Comparison of ENCODE assay signal across 7 mouse cellular contexts in genomic region chr17:78736473-78736988, GRCm38 (mm10). TPM values are rescaled to one million over a fixed set of nuclear protein-coding genes. Genes with fewer than 3 reads are reported as not detected.
DNase-seq lines count a peak whose midpoint lies in the region; ATAC-seq lines count a peak whose summit lies in the region.

No protein-coding gene starts in this region.

- ATAC-seq in limb, embryonic 11.5 days (ENCODE audit: insufficient number of reproducible peaks, low FRiP score, low TSS enrichment, low read depth): peak; percentile 99
- peak; percentile 99 for ATAC-seq in midbrain, embryonic 14.5 days (ENCODE audit: low FRiP score, low TSS enrichment)

- H3K4me3 ChIP-seq in embryonic facial prominence, embryonic 10.5 days: peak overlapping the region; percentile 84
- peak overlapping the region; percentile 66 for H3K4me3 ChIP-seq in limb, embryonic 11.5 days (ENCODE audit: low read depth, low read length)
- peak overlapping the region; percentile 92 for H3K4me3 ChIP-seq in midbrain, embryonic 14.5 days (replicated peaks; ENCODE audit: low read depth, low read length)

- H3K9ac ChIP-seq in limb, embryonic 11.5 days (ENCODE audit: low read length): peak overlapping the region; percentile 79
- peak overlapping the region; percentile 86 for H3K9ac ChIP-seq in midbrain, embryonic 14.5 days (replicated peaks; ENCODE audit: low read length)

- H3K27ac ChIP-seq in embryonic facial prominence, embryonic 10.5 days (replicated peaks): peak overlapping the region; percentile 96
- H3K27ac ChIP-seq in limb, embryonic 11.5 days (replicated peaks; ENCODE audit: low read depth, low read length): peak overlapping the region; percentile 73
- H3K27ac ChIP-seq in midbrain, embryonic 14.5 days (replicated peaks; ENCODE audit: low read depth, low read length): peak overlapping the region; percentile 86

- WGBS in embryonic facial prominence, embryonic 10.5 days: under 1% methylated on average over 60 of the region's 60 CpGs
- WGBS in limb, embryonic 11.5 days: under 1% methylated on average over 41 of the region's 60 CpGs
- WGBS in midbrain, embryonic 14.5 days: under 1% methylated on average over 58 of the region's 60 CpGs

- H3K4me2 ChIP-seq in limb, embryonic 11.5 days (ENCODE audit: low read depth, severe bottlenecking): peak overlapping the region; percentile 61
- peak overlapping the region; percentile 73 for H3K4me2 ChIP-seq in midbrain, embryonic 14.5 days (ENCODE audit: low read length)

- H3K36me3 ChIP-seq in embryonic facial prominence, embryonic 10.5 days (replicated peaks): no peaks in the 10 kb centered on the region
- no peaks in the 10 kb centered on the region for H3K36me3 ChIP-seq in limb, embryonic 11.5 days (ENCODE audit: control insufficient read depth, insufficient read depth, low read length)
- no peaks in the 10 kb centered on the region for H3K36me3 ChIP-seq in midbrain, embryonic 14.5 days (ENCODE audit: control insufficient read depth, insufficient read depth, low read length)

- no peaks in the 10 kb centered on the region for H3K27me3 ChIP-seq in embryonic facial prominence, embryonic 10.5 days (replicated peaks; ENCODE audit: low read depth, poor library complexity, severe bottlenecking)
- H3K27me3 ChIP-seq in limb, embryonic 11.5 days (ENCODE audit: control insufficient read depth, insufficient read depth, low read length): no peaks in the 10 kb centered on the region
- H3K27me3 ChIP-seq in midbrain, embryonic 14.5 days (ENCODE audit: control insufficient read depth, insufficient read depth, low read length): no peaks in the 10 kb centered on the region

- peak; percentile 100 for DNase-seq in adrenal gland, postnatal 10 days
- peak; percentile 99 for DNase-seq in embryonic facial prominence, embryonic 10.5 days (ENCODE audit: low spot score)
- DNase-seq in heart, adult 11 months: peak; percentile 100
- DNase-seq in kidney, adult 18-20 months: peak; percentile 99
- peak; percentile 99 for DNase-seq in limb, embryonic 11.5 days (ENCODE audit: low spot score)
- peak; percentile 98 for DNase-seq in midbrain, embryonic 14.5 days
- DNase-seq in spleen, adult 18-20 months: peak; percentile 100

- no peaks in the 10 kb centered on the region for H3K9me3 ChIP-seq in embryonic facial prominence, embryonic 10.5 days
- H3K9me3 ChIP-seq in limb, embryonic 11.5 days (ENCODE audit: control insufficient read depth, low read length): no peaks in the 10 kb centered on the region
- no peaks in the 10 kb centered on the region for H3K9me3 ChIP-seq in midbrain, embryonic 14.5 days (ENCODE audit: control insufficient read depth, low read length)

- H3K4me1 ChIP-seq in embryonic facial prominence, embryonic 10.5 days: peaks cover 25% of the 10 kb centered on the region
- H3K4me1 ChIP-seq in limb, embryonic 11.5 days (ENCODE audit: control insufficient read depth, insufficient read depth, low read length): peaks cover 10% of the 10 kb centered on the region
- H3K4me1 ChIP-seq in midbrain, embryonic 14.5 days (ENCODE audit: control insufficient read depth, insufficient read depth, low read length): peaks cover 18% of the 10 kb centered on the region

RNA-seq across cellular contexts. Expression of gene Strn, which starts 0.5 kb away (rescaled TPM):
- total RNA-seq in adrenal gland, postnatal 10 days (2021): 10 to 100 TPM; 20.5 to 25.2 TPM
- polyA plus RNA-seq in embryonic facial prominence, embryonic 10.5 days (2016; fragmentation: Nextera tagmentation; extraction: Ambion mirVana): 6.6 and 7.1 TPM in 2 replicates
- 6.3 TPM in 2 replicates for polyA plus RNA-seq in limb, embryonic 11.5 days (2014; fragmentation: Nextera tagmentation; extraction: Ambion mirVana)
- polyA plus RNA-seq in midbrain, embryonic 14.5 days (2014; fragmentation: Nextera tagmentation; extraction: Ambion mirVana): 6.2 and 8.2 TPM in 2 replicates

Comparison
In these comparisons a context has a peak if more than half of its experiments do, and no peak if none do; other contexts are left out.
1. Peak in every context shown above with its lines: DNase-seq, ATAC-seq, H3K4me3 ChIP-seq and H3K27ac ChIP-seq.